Mouse (Mus musculus): ENCODE measurements around the gene Pkib.

- TF ChIP-seq CTCF (conservative IDR thresholded peaks at IDR 0.05; ENCODE audit: insufficient read depth, insufficient read length, low read depth, low read length) (no peak), POLR2A (IDR thresholded peaks at IDR 0.05; ENCODE audit: low read depth, low read length) (no peak)
Observed at GRCm38 (mm10) chr10:57743045-57743444, 111.3 kb downstream of the Pkib start.
